Mouse (Mus musculus): Measurements from ENCODE around the gene Gpa33. TPM values are rescaled to one million over a fixed set of nuclear protein-coding genes. Genes with fewer than 3 reads are reported as not detected.

The Gpa33 gene
- polyA plus RNA-seq, 1 experiment: 0.16 TPM

GRCm38 (mm10) chr1:166204171-166204570 lies 74.1 kb downstream of the Gpa33 start:
- no peak for TF ChIP-seq CTCF (IDR thresholded peaks at IDR 0.05; ENCODE audit: control insufficient read depth, insufficient read depth, insufficient replicate concordance, low read depth, low read length)
- no peak for TF ChIP-seq POLR2A (IDR thresholded peaks at IDR 0.05; ENCODE audit: control insufficient read depth, low read depth, low read length)
- Histone ChIP-seq H3K36me3 (ENCODE audit: control insufficient read depth, insufficient read depth, low read length) (peaks cover 2% of the 10 kb centered on the region; the same call in 1 of the 2 replicates), H3K4me1 (ENCODE audit: control insufficient read depth, insufficient read depth, low read length) (no peaks in the 10 kb centered on the region), H3K4me3 (ENCODE audit: control insufficient read depth, low read depth, low read length) (no peak overlapping the region), H3K27me3 (ENCODE audit: control insufficient read depth, insufficient read depth, low read length) (no peaks in the 10 kb centered on the region), H3K27ac (ENCODE audit: control insufficient read depth, insufficient read depth, low read depth, low read length) (no peak overlapping the region)

DNA sequence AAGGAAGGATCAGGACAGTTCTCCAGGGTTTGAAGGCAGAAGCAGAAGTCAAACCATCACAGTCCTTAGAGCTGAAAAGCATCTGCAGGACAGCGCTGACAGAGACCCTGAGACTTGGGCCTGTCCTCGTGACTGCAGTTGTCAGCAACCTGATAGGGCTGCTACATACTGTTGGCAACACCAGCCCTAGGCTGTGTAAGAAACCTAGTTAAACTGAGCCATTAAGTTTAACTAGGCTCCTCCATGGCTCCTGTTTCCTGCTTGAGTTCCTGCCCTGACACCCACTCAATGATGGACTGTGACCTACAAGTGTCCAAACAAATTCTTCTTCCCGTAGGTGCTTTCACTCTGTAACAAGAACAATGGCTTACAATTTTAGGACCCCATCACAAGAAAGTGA lies 75.1 kb downstream of the Gpa33 start:
- Histone ChIP-seq H3K36me3 (ENCODE audit: control insufficient read depth, insufficient read depth, low read length) (peaks cover 2% of the 10 kb centered on the region; the same call in 1 of the 2 replicates), H3K4me3 (ENCODE audit: control insufficient read depth, low read depth, low read length) (no peak overlapping the region), H3K27me3 (ENCODE audit: control insufficient read depth, insufficient read depth, low read length) (no peaks in the 10 kb centered on the region), H3K27ac (ENCODE audit: control insufficient read depth, insufficient read depth, low read depth, low read length) (no peak overlapping the region), H3K4me1 (ENCODE audit: control insufficient read depth, insufficient read depth, low read length) (no peaks in the 10 kb centered on the region)
- TF ChIP-seq CTCF (IDR thresholded peaks at IDR 0.05; ENCODE audit: control insufficient read depth, insufficient read depth, insufficient replicate concordance, low read depth, low read length) (no peak), POLR2A (IDR thresholded peaks at IDR 0.05; ENCODE audit: control insufficient read depth, low read depth, low read length) (no peak)

- no peak for TF ChIP-seq CTCF (IDR thresholded peaks at IDR 0.05; ENCODE audit: control insufficient read depth, insufficient read depth, insufficient replicate concordance, low read depth, low read length)
- Histone ChIP-seq H3K4me1 (ENCODE audit: control insufficient read depth, insufficient read depth, low read length) (no peaks in the 10 kb centered on the region), H3K27me3 (ENCODE audit: control insufficient read depth, insufficient read depth, low read length) (no peaks in the 10 kb centered on the region), H3K36me3 (ENCODE audit: control insufficient read depth, insufficient read depth, low read length) (no peaks in the 10 kb centered on the region; the same call in 1 of the 2 replicates), H3K4me3 (ENCODE audit: control insufficient read depth, low read depth, low read length) (no peak overlapping the region), H3K27ac (ENCODE audit: control insufficient read depth, insufficient read depth, low read depth, low read length) (no peak overlapping the region)
These were observed 79.3 kb downstream of the Gpa33 start for GRCm38 (mm10) chr1:166209371-166209770.

DNA sequence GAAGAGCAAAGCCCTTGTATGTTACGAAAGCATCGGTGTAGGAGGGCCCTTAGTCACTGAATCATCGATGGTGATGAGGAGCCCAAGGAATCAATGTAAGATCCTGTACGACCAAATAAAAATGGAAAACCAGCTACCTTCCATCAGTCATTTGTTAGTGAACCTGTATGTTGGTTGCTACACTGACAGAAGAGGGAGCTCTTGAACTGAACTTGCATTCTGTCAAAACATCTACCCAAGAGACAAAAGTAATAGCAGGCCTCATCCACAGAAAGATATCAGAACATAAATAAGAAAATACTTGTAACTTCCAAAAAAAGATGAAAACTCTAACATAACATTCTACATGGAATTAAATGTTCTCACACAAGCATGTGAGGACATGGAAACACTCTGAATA lies 84.1 kb downstream of the Gpa33 start:
- TF ChIP-seq CTCF (IDR thresholded peaks at IDR 0.05; ENCODE audit: control insufficient read depth, insufficient read depth, insufficient replicate concordance, low read depth, low read length): no peak
- no peak for TF ChIP-seq POLR2A (IDR thresholded peaks at IDR 0.05; ENCODE audit: control insufficient read depth, low read depth, low read length)
- no peak overlapping the region for H3K4me3 ChIP-seq (ENCODE audit: control insufficient read depth, low read depth, low read length)
- no peaks in the 10 kb centered on the region for H3K27me3 ChIP-seq (ENCODE audit: control insufficient read depth, insufficient read depth, low read length)

More for the DNA sequence above, 84.1 kb downstream of the Gpa33 start:
- Histone ChIP-seq H3K4me1 (ENCODE audit: control insufficient read depth, insufficient read depth, low read length) (no peaks in the 10 kb centered on the region), H3K27ac (ENCODE audit: control insufficient read depth, insufficient read depth, low read depth, low read length) (no peak overlapping the region), H3K36me3 (ENCODE audit: control insufficient read depth, insufficient read depth, low read length) (no peaks in the 10 kb centered on the region; the same call in 1 of the 2 replicates)

Other genes starting within 250 kb of the Gpa33 start
- 17.6 and 19.2 TPM in 2 replicates for gene Pou2f1, start 127.6 kb upstream of the Gpa33 start, polyA plus RNA-seq (2012; rRNA removed)
- gene Dusp27, start 2.3 kb upstream of the Gpa33 start, polyA plus RNA-seq (2012; rRNA removed): 0.08 and 0.10 TPM in 2 replicates
- 669 and 776 TPM in 2 replicates for gene Mael, start 108.5 kb downstream of the Gpa33 start, polyA plus RNA-seq (2012; rRNA removed)
- gene Ildr2, start 123.9 kb downstream of the Gpa33 start, polyA plus RNA-seq (2012; rRNA removed): 0.15 and 0.35 TPM in 2 replicates
- 19.8 and 21.8 TPM in 2 replicates for gene Tada1, start 248.9 kb downstream of the Gpa33 start, polyA plus RNA-seq (2012; rRNA removed)

Measured in testis, adult 2 months (tissue).